Mouse (Mus musculus): ENCODE measurements around the gene Ints4.
"Not testable (repeated sequence)": the region's sequence is repeated elsewhere in the genome, so short reads cannot be mapped to it uniquely, and the experiment has no call there.

Gene Ints4

GRCm38 (mm10) chr7:97480821-97481339 is at the start of gene Ints4:
Gene Ints4, plus strand, starts transcription at chr7:97480956.
- DNase-seq (ENCODE audit: low read depth, low spot score) = peak; percentile 85

DNA sequence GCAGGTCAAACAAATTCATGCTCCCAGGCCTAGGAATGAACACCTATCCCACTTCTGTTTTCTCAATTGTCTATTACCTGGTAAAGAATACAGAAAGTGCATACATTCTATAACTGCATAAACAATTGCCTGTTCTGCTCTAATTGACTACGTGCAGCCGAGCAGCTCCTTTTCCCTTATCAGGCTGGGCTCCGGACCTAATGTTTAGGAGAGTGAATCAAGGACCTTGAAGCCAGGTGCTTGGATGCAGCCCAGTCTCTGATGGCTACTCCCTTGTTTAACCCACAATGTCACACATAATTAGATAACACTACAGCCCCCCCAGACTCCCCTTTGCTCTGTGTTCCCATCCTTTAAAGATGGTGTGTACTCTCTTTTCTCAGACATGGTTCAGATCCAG is 47.2 kb upstream of the Ints4 start:
- DNase-seq (ENCODE audit: low read depth, low spot score) = not testable (repeated sequence)

DNA sequence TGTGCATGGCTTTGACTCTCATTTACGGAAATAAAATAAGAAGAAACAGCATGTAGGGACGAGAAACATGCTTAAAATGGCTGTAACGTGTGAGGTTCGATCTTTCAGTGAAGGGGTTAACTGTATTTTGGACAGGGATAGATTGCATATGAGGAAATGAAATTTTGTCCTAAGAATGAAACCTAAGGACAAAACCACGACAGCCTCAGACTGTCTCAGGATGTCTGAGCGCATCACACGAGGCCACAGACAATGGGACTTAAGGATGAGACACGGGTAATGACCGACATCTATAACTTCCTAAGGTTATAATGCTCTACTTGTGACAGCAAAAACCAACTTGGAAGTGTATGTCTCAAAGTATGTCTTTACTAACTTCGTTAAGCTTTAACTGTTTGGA is 46.2 kb upstream of the Ints4 start:
- DNase-seq (ENCODE audit: low read depth, low spot score) = no peak

- DNase-seq (ENCODE audit: low read depth, low spot score) = no peak
These were observed 41.8 kb upstream of the Ints4 start for GRCm38 (mm10) chr7:97438986-97439385.

- DNase-seq (ENCODE audit: low read depth, low spot score) = peak; percentile 33
These were observed 34.4 kb upstream of the Ints4 start for GRCm38 (mm10) chr7:97446171-97446925.

GRCm38 (mm10) chr7:97447050-97447531 is 33.7 kb upstream of the Ints4 start:
- DNase-seq (ENCODE audit: low read depth, low spot score) = no peak

DNA sequence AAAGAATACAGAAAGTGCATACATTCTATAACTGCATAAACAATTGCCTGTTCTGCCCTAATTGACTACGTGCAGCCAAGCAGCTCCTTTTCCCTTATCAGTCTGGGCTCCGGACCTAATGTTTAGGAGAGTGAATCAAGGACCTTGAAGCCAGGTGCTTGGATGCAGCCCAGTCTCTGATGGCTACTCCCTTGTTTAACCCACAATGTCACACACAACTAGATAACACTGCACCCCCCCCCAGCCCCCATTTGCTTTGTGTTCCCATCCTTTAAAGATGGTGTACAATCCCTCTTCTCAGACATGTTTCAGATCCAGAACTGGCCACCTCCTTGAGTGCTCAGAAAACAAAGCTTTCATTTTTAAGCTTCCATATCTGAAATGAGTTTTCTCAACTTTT is 29.7 kb upstream of the Ints4 start, which contains the start of gene Kctd14:
Gene Kctd14, plus strand, starts transcription at position 301 of the 400 bp plus-strand sequence.
- not testable (repeated sequence) for DNase-seq (ENCODE audit: low read depth, low spot score)

DNA sequence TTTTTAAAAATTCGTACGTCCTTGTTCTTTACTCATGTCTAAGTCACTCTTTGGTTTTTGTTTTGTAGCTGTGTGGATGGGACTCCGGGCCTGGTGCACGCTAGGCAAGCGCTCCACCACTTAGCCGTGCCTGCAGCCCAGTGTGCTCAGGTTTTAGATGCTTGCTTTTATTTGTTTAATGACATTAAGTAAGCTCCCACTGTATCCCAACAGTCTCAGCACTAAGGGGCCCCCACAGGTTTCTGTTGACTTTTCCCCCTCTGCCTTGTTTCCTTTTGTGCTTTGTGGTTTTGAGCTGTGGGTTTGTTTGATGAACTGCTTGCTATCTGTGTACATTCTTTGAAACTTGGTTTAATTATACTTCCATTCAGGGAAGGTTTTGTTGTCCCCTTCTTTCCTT is 28.6 kb upstream of the Ints4 start:
- DNase-seq (ENCODE audit: low read depth, low spot score) = no peak

DNA sequence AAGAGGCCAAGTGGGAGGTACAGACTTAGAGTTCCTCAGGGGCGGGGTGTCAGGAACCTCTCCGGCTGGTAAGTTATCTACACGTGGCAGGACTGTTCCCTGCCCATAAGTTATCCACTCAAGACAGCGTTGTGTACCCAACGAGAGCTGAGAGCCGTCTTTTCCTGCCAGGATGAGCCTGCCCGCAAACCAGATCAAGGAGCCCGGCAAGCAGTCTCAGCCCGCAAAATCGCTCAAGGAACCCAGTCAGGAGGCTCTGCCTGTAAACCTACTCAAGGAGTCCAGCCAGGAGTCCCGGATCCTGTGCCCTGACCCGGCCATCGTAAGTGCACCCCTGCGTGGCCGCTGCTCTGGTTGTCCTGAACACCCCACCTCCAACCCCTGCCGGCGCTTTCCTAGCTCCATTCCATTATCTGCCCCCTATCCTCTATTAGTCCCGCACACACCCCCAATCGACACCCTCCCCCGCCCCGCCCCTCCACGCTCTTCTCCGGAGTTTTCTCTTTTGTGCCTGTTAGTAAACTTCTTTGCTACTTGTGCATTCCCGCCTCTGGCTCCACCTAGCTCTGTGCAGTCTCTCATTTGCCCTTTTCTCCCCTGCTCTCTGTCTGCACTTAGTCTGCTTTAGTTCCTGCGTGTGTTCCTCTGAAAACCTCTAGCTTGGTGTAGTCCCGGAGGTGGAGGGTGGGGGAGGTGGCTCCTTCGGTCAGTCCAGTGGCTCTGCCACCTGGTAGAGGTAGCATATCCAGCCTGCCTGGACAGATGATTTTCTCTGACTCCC is 27.4 kb upstream of the Ints4 start:
- DNase-seq (ENCODE audit: low read depth, low spot score) = no peak

- DNase-seq (ENCODE audit: low read depth, low spot score) = no peak
These were observed 26.0 kb upstream of the Ints4 start for GRCm38 (mm10) chr7:97454795-97455194.

- no peak for DNase-seq (ENCODE audit: low read depth, low spot score)
These were observed 25.2 kb upstream of the Ints4 start for GRCm38 (mm10) chr7:97455577-97455976.

- no peak for DNase-seq (ENCODE audit: low read depth, low spot score)
These were observed 7.8 kb upstream of the Ints4 start for GRCm38 (mm10) chr7:97473001-97473400.

DNA sequence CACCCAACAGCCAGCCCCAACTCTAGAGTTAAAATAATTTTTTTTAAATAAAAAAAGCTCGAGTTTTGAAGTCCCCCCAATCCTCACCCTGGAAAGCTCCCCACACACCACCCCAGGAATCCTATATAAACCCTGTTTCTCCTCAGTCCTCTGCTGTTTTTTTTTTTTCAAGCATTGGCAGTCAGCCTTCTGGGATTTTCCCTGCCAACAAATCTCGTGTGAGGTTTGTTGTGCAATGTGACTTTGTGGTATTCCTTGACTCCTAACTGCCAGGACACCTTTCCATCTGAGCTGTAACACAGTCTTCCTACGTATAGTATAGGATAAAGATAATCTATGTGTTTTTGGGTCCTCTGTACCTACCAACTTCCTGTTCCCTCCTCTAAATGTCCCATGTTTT is 1.4 kb upstream of the Ints4 start:
- no peak for DNase-seq (ENCODE audit: low read depth, low spot score)

GRCm38 (mm10) chr7:97480290-97480689 is 466 bp upstream of the Ints4 start:
- no peak for DNase-seq (ENCODE audit: low read depth, low spot score)

- no peak for DNase-seq (ENCODE audit: low read depth, low spot score)
These were observed 2.6 kb downstream of the Ints4 start for GRCm38 (mm10) chr7:97483378-97483777.

DNA sequence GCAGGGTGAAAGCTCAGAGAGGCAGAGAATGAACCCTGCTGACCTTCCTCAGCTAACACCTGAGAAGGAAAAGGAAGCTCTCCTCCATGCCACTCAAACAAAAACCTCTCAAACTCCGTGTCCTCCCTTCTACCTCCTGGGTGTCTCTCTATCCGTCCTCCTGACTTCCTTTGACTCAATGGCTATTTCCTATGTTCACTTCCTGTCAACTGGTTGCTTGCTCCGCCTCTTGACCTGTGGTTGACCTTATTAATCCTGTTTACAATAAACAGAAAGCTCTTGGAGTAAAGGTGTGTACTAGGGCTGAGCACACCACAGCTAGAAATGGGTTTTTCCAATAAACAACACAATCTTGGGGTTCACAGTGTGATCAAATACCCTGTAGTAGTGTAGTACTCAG is 10.4 kb downstream of the Ints4 start:
- DNase-seq (ENCODE audit: low read depth, low spot score) = no peak

GRCm38 (mm10) chr7:97492420-97492819 is 11.7 kb downstream of the Ints4 start:
- DNase-seq (ENCODE audit: low read depth, low spot score) = no peak

GRCm38 (mm10) chr7:97495052-97495451 is 14.3 kb downstream of the Ints4 start:
- DNase-seq (ENCODE audit: low read depth, low spot score) = no peak

DNA sequence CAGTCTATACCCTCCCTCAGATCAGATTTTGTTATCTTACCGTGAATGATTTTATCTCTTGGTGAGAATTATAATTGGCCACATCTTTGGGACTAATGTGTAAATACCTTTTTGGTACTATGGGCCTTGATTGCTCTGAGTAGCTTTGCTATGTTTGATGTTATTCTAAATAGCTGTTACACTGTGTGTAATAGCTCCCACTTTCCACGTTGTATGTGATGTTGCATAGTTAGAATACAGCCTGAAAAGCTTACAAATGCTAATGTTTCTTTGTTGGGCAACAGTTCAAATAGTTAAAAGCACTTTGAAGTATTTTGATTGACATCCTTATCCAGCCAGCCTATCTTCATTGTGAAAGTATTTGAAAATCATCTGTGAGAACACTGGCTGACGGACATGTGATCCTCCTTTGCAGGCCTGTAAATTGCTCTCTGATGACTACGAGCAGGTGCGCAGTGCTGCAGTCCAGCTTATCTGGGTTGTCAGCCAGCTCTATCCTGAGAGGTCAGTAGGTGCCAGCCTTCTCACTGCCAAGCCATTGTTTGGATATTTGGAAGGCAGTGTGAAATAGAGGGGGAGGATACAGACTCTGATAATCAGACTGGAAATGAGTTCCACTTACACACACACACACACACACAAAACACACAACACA is 19.9 kb downstream of the Ints4 start:
- no peak for DNase-seq (ENCODE audit: low read depth, low spot score)

DNA sequence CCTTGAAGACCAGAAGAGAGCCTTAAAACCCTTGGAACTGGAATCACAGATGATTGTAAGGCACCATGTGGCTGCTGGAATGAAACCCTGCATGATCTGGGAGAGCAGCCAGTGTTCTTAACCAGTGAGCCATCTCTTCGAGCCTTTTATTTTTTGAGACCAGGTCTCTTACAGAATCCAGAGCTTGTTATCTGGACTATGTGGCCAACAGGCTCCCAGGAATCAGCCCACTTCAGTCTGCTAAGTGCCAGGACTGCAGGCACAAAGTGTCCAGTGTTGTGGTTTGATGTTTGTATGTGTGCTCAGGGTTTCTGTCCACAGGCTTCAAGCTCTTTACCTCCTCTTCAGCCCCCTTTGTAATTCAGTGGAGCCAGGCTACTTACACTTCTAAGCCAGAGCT is 34.0 kb downstream of the Ints4 start:
- DNase-seq (ENCODE audit: low read depth, low spot score) = no peak

GRCm38 (mm10) chr7:97519935-97520334 is 39.2 kb downstream of the Ints4 start:
- no peak for DNase-seq (ENCODE audit: low read depth, low spot score)

GRCm38 (mm10) chr7:97535531-97535930 is 54.8 kb downstream of the Ints4 start:
- no peak for DNase-seq (ENCODE audit: low read depth, low spot score)

Data from retina, adult 2 months (tissue).